Mouse (Mus musculus): ENCODE measurements around the gene Nop53. TPM values are rescaled to one million over a fixed set of nuclear protein-coding genes. Genes with fewer than 3 reads are reported as not detected.

The Nop53 gene
- total and polyA plus RNA-seq, 2 experiments from 2014 or later, result 82.8 to 143 TPM

GRCm38 (mm10) chr7:15972247-15972646, 26.4 kb upstream of the Nop53 start:
- Histone ChIP-seq H3K4me2 (ENCODE audit: low read depth, low read length, poor library complexity, severe bottlenecking) (no peak overlapping the region), H3K27me3 (ENCODE audit: insufficient read depth, low read length) (no peaks in the 10 kb centered on the region), H3K27ac (ENCODE audit: low read depth, low read length) (no peak overlapping the region), H3K9ac (replicated peaks; ENCODE audit: low read length, poor library complexity, severe bottlenecking) (no peak overlapping the region), H3K36me3 (ENCODE audit: insufficient read depth, low read length) (peaks cover 29% of the 10 kb centered on the region), H3K4me3 (ENCODE audit: low read depth, low read length) (no peak overlapping the region), H3K4me1 (ENCODE audit: insufficient read depth, low read length) (no peaks in the 10 kb centered on the region), H3K9me3 (ENCODE audit: low read length) (no peaks in the 10 kb centered on the region)
- ATAC-seq (ENCODE audit: low FRiP score) (no peak), DNase-seq (ENCODE audit: low spot score) (no peak)
- 64% methylated on average over 23 of the region's 25 CpGs for WGBS
- no peak for TF ChIP-seq CTCF (IDR thresholded peaks at IDR 0.05)

- Histone ChIP-seq H3K9ac (replicated peaks; ENCODE audit: low read length, poor library complexity, severe bottlenecking) (no peak overlapping the region), H3K4me2 (ENCODE audit: low read depth, low read length, poor library complexity, severe bottlenecking) (no peak overlapping the region), H3K36me3 (ENCODE audit: insufficient read depth, low read length) (peaks cover 20% of the 10 kb centered on the region), H3K27me3 (ENCODE audit: insufficient read depth, low read length) (no peaks in the 10 kb centered on the region), H3K4me3 (ENCODE audit: low read depth, low read length) (no peak overlapping the region), H3K4me1 (ENCODE audit: insufficient read depth, low read length) (no peaks in the 10 kb centered on the region), H3K9me3 (ENCODE audit: low read length) (no peaks in the 10 kb centered on the region), H3K27ac (ENCODE audit: low read depth, low read length) (no peak overlapping the region)
- no peak for ATAC-seq (ENCODE audit: low FRiP score)
- DNase-seq (ENCODE audit: low spot score), result no peak
- peak; percentile 56 for TF ChIP-seq CTCF (IDR thresholded peaks at IDR 0.05)
- 88% methylated on average over 3 of the region's 3 CpGs for WGBS
These were observed 23.8 kb upstream of the Nop53 start for GRCm38 (mm10) chr7:15969674-15970073.

- ATAC-seq (ENCODE audit: low FRiP score) (no peak), DNase-seq (ENCODE audit: low spot score) (no peak)
- TF ChIP-seq CTCF (IDR thresholded peaks at IDR 0.05), result no peak
- H3K36me3 ChIP-seq (ENCODE audit: insufficient read depth, low read length), result peaks cover 16% of the 10 kb centered on the region
- H3K27ac ChIP-seq (ENCODE audit: low read depth, low read length), result no peak overlapping the region
- no peaks in the 10 kb centered on the region for H3K9me3 ChIP-seq (ENCODE audit: low read length)
- no peak overlapping the region for H3K4me3 ChIP-seq (ENCODE audit: low read depth, low read length)
- no peak overlapping the region for H3K4me2 ChIP-seq (ENCODE audit: low read depth, low read length, poor library complexity, severe bottlenecking)
- H3K27me3 ChIP-seq (ENCODE audit: insufficient read depth, low read length), result no peaks in the 10 kb centered on the region
- H3K4me1 ChIP-seq (ENCODE audit: insufficient read depth, low read length), result no peaks in the 10 kb centered on the region
- 89% methylated on average over 8 of the region's 8 CpGs for WGBS
- H3K9ac ChIP-seq (replicated peaks; ENCODE audit: low read length, poor library complexity, severe bottlenecking), result no peak overlapping the region
These were observed 22.4 kb upstream of the Nop53 start for GRCm38 (mm10) chr7:15968322-15968721.

GRCm38 (mm10) chr7:15967312-15967711, 21.4 kb upstream of the Nop53 start, which contains the start of gene Ehd2:
Gene Ehd2 (minus strand): TSS chr7:15967567.
- no peaks in the 10 kb centered on the region for H3K9me3 ChIP-seq (ENCODE audit: low read length)
- peak; percentile 76 for TF ChIP-seq CTCF (IDR thresholded peaks at IDR 0.05)
- WGBS, result 0% methylated on average over 11 of the region's 22 CpGs
- DNase-seq (ENCODE audit: low spot score), result peak; percentile 54
- H3K4me3 ChIP-seq (ENCODE audit: low read depth, low read length), result peak within 1 kb of the TSS; percentile 23; the same call in 1 of the 2 replicates
- peak; percentile 44; the same call in 1 of the 2 replicates for ATAC-seq (ENCODE audit: low FRiP score)
- peak within 1 kb of the TSS; percentile 46 for H3K4me2 ChIP-seq (ENCODE audit: low read depth, low read length, poor library complexity, severe bottlenecking)
- no peaks in the 10 kb centered on the region for H3K27me3 ChIP-seq (ENCODE audit: insufficient read depth, low read length)
- H3K27ac ChIP-seq (ENCODE audit: low read depth, low read length), result no peak within 1 kb of the TSS
- H3K36me3 ChIP-seq (ENCODE audit: insufficient read depth, low read length), result peaks cover 12% of the 10 kb centered on the region
- no peak within 1 kb of the TSS for H3K9ac ChIP-seq (replicated peaks; ENCODE audit: low read length, poor library complexity, severe bottlenecking)
- H3K4me1 ChIP-seq (ENCODE audit: insufficient read depth, low read length), result no peaks in the 10 kb centered on the region

GRCm38 (mm10) chr7:15966489-15966888, 20.6 kb upstream of the Nop53 start:
- ATAC-seq (ENCODE audit: low FRiP score) (no peak), DNase-seq (ENCODE audit: low spot score) (no peak)
- WGBS, result 81% methylated on average over 3 of the region's 3 CpGs
- no peak overlapping the region for H3K27ac ChIP-seq (ENCODE audit: low read depth, low read length)
- H3K9ac ChIP-seq (replicated peaks; ENCODE audit: low read length, poor library complexity, severe bottlenecking), result no peak overlapping the region
- H3K4me3 ChIP-seq (ENCODE audit: low read depth, low read length), result no peak overlapping the region
- TF ChIP-seq CTCF (IDR thresholded peaks at IDR 0.05), result no peak
- no peaks in the 10 kb centered on the region for H3K27me3 ChIP-seq (ENCODE audit: insufficient read depth, low read length)
- H3K4me1 ChIP-seq (ENCODE audit: insufficient read depth, low read length), result no peaks in the 10 kb centered on the region
- H3K36me3 ChIP-seq (ENCODE audit: insufficient read depth, low read length), result peaks cover 3% of the 10 kb centered on the region; the same call in 1 of the 2 replicates
- no peaks in the 10 kb centered on the region for H3K9me3 ChIP-seq (ENCODE audit: low read length)
- no peak overlapping the region for H3K4me2 ChIP-seq (ENCODE audit: low read depth, low read length, poor library complexity, severe bottlenecking)

GRCm38 (mm10) chr7:15963798-15964652, 18.2 kb upstream of the Nop53 start:
- Histone ChIP-seq H3K4me2 (ENCODE audit: low read depth, low read length, poor library complexity, severe bottlenecking) (no peak overlapping the region), H3K9ac (replicated peaks; ENCODE audit: low read length, poor library complexity, severe bottlenecking) (no peak overlapping the region), H3K4me3 (ENCODE audit: low read depth, low read length) (no peak overlapping the region), H3K9me3 (ENCODE audit: low read length) (no peaks in the 10 kb centered on the region), H3K27me3 (ENCODE audit: insufficient read depth, low read length) (no peaks in the 10 kb centered on the region), H3K4me1 (ENCODE audit: insufficient read depth, low read length) (no peaks in the 10 kb centered on the region), H3K27ac (ENCODE audit: low read depth, low read length) (no peak overlapping the region), H3K36me3 (ENCODE audit: insufficient read depth, low read length) (no peaks in the 10 kb centered on the region)
- DNase-seq (ENCODE audit: low spot score) (no peak), ATAC-seq (ENCODE audit: low FRiP score) (no peak)
- whole genome bisulfite sequencing, result 84% methylated on average over 32 of the region's 32 CpGs
- no peak for TF ChIP-seq CTCF (IDR thresholded peaks at IDR 0.05)
